Comparison of ENCODE assay signal across 15 mouse cellular contexts in genomic region chr4:104990686-104991085, GRCm38 (mm10).
DNase-seq lines count a peak whose midpoint lies in the region; ATAC-seq and TF ChIP-seq lines count a peak whose summit lies in the region.
"Had no signal": no experiment of that assay in that cellular context is flagged by ENCODE, and none has a peak within 500 bp of the region (broad histone marks: within the 10 kb centered on the region; RNA-seq: fewer than 3 reads in every experiment).

No protein-coding gene starts in this region.

- no peaks in the 10 kb centered on the region for H3K36me3 ChIP-seq in heart, embryonic 12.5 days
- H3K36me3 ChIP-seq in liver, adult 2 months (ENCODE audit: control insufficient read depth, insufficient read depth, low read length): no peaks in the 10 kb centered on the region
- H3K36me3 ChIP-seq in liver, embryonic 12.5 days: no peaks in the 10 kb centered on the region
- H3K36me3 ChIP-seq: forebrain, embryonic 10.5 days; heart, embryonic 13.5 days; hindbrain, embryonic 12.5 days; hindbrain, embryonic 15.5 days had no signal

- TF ChIP-seq CTCF in liver, adult 2 months (IDR thresholded peaks at IDR 0.05; ENCODE audit: low read depth, low read length): no peak

- no peak overlapping the region for H3K4me3 ChIP-seq in heart, embryonic 12.5 days
- H3K4me3 ChIP-seq in liver, adult 2 months (ENCODE audit: insufficient read depth, low read depth, low read length): no peak overlapping the region
- H3K4me3 ChIP-seq in liver, embryonic 12.5 days: no peak overlapping the region
- H3K4me3 ChIP-seq: forebrain, embryonic 10.5 days; forebrain, embryonic 13.5 days; heart, embryonic 13.5 days; hindbrain, embryonic 12.5 days; hindbrain, embryonic 15.5 days had no signal

- intact Hi-C loops in gastrocnemius, postnatal 36 days (cut with DNase I): no loop called here

- H3K4me2 ChIP-seq in heart, embryonic 12.5 days: no peak overlapping the region
- no peak overlapping the region for H3K4me2 ChIP-seq in liver, embryonic 12.5 days
- H3K4me2 ChIP-seq: forebrain, embryonic 13.5 days; heart, embryonic 13.5 days; hindbrain, embryonic 12.5 days; hindbrain, embryonic 15.5 days had no signal

- peaks cover 4% of the 10 kb centered on the region for H3K4me1 ChIP-seq in heart, embryonic 12.5 days (replicated peaks)
- H3K4me1 ChIP-seq in liver, adult 2 months (ENCODE audit: control insufficient read depth, insufficient read depth, low read length): peaks cover 21% of the 10 kb centered on the region
- no peaks in the 10 kb centered on the region for H3K4me1 ChIP-seq in liver, embryonic 12.5 days
- H3K4me1 ChIP-seq: heart, embryonic 13.5 days; hindbrain, embryonic 12.5 days; hindbrain, embryonic 15.5 days had no signal

- H3K27me3 ChIP-seq in heart, embryonic 12.5 days (replicated peaks): no peaks in the 10 kb centered on the region
- H3K27me3 ChIP-seq in liver, adult 2 months (ENCODE audit: control insufficient read depth, insufficient read depth, low read length): no peaks in the 10 kb centered on the region
- no peaks in the 10 kb centered on the region for H3K27me3 ChIP-seq in liver, embryonic 12.5 days (replicated peaks)
- H3K27me3 ChIP-seq: forebrain, embryonic 13.5 days; heart, embryonic 13.5 days; hindbrain, embryonic 12.5 days; hindbrain, embryonic 15.5 days had no signal

- H3K9ac ChIP-seq in heart, embryonic 12.5 days: no peak overlapping the region
- no peak overlapping the region for H3K9ac ChIP-seq in liver, adult 2 months (ENCODE audit: low read depth, low read length)
- no peak overlapping the region for H3K9ac ChIP-seq in liver, embryonic 12.5 days
- H3K9ac ChIP-seq: forebrain, embryonic 13.5 days; heart, embryonic 13.5 days; hindbrain, embryonic 12.5 days; hindbrain, embryonic 15.5 days had no signal

- no peak for TF ChIP-seq POLR2A in liver, adult 2 months (IDR thresholded peaks at IDR 0.05; ENCODE audit: extremely low read depth, insufficient read depth, low read length)

- WGBS in heart, embryonic 12.5 days: 63% methylated on average over 3 of the region's 3 CpGs
- WGBS in liver, adult 2 months: 66% methylated on average over 3 of the region's 3 CpGs
- 62% methylated on average over 3 of the region's 3 CpGs for WGBS in liver, embryonic 12.5 days (ENCODE audit: insufficient replicate concordance)

- H3K79me2 ChIP-seq in liver, adult 2 months (ENCODE audit: control insufficient read depth, insufficient read depth, low read length): no peaks in the 10 kb centered on the region

- peak; percentile 86 for DNase-seq in heart, adult 11 months
- DNase-seq in liver, adult 2 months (ENCODE audit: extremely low read depth, low read depth, low spot score): peak; percentile 66
- DNase-seq in NIH3T3 (ENCODE audit: low read depth): peak; percentile 39
- DNase-seq in gastrocnemius, postnatal 36 days: no peak
- DNase-seq in spleen, postnatal 36 days (ENCODE audit: low spot score in 2 of 2): no peak
- DNase-seq: gastrocnemius, postnatal 10 days had no signal

- no peak for ATAC-seq in heart, embryonic 12.5 days (ENCODE audit: insufficient number of reproducible peaks, low FRiP score)
- no peak for ATAC-seq in liver, embryonic 12.5 days
- ATAC-seq: activated CD4-positive, CD25-positive, alpha-beta regulatory T cell, adult 4 months; forebrain, embryonic 13.5 days; forebrain, embryonic 16.5 days had no signal

- no peaks in the 10 kb centered on the region for H3K9me3 ChIP-seq in heart, embryonic 12.5 days (replicated peaks)
- H3K9me3 ChIP-seq in liver, embryonic 12.5 days (replicated peaks): no peaks in the 10 kb centered on the region
- H3K9me3 ChIP-seq: forebrain, embryonic 10.5 days; forebrain, embryonic 13.5 days; heart, embryonic 13.5 days; hindbrain, embryonic 12.5 days; hindbrain, embryonic 15.5 days had no signal

- H3K27ac ChIP-seq in heart, embryonic 12.5 days (ENCODE audit: poor library complexity, severe bottlenecking): no peak overlapping the region
- H3K27ac ChIP-seq in liver, adult 2 months (replicated peaks; ENCODE audit: insufficient read depth, low read depth, low read length): no peak overlapping the region
- no peak overlapping the region for H3K27ac ChIP-seq in liver, embryonic 12.5 days
- H3K27ac ChIP-seq: forebrain, embryonic 10.5 days; forebrain, embryonic 13.5 days; heart, embryonic 13.5 days; hindbrain, embryonic 12.5 days; hindbrain, embryonic 15.5 days had no signal

Comparison
In these comparisons a context has a peak if more than half of its experiments do, and no peak if none do; other contexts are left out.
1. DNase-seq: peak in heart, adult 11 months (single experiment), liver, adult 2 months (single experiment) and NIH3T3 (single experiment); none in gastrocnemius, postnatal 36 days (0 of 2) and spleen, postnatal 36 days (0 of 2).